Mouse (Mus musculus) CD4-positive, CD25-positive, alpha-beta regulatory T cell, adult 4 months (primary cell): Measurements from ENCODE around the gene Ccdc9. TPM values are rescaled to one million over a fixed set of nuclear protein-coding genes. Genes with fewer than 3 reads are reported as not detected.
"Not testable (repeated sequence)": the region's sequence is repeated elsewhere in the genome, so short reads cannot be mapped to it uniquely, and the experiment has no call there.

Experiments used
- ATAC-seq: one replicate; pipeline ENCODE4 v1.8.0; 2017
- polyA plus RNA-seq, 2 experiments: library from polyadenylated mRNA; unstranded; fragments of 100-300 nt; shearing (Covaris generic); gene quantifications; one replicate each; pipeline ENCODE4 v1.2.1; 2017

The Ccdc9 gene
- polyA plus RNA-seq, 2 experiments from 2014 or later, result 7.6 to 13.1 TPM

DNA sequence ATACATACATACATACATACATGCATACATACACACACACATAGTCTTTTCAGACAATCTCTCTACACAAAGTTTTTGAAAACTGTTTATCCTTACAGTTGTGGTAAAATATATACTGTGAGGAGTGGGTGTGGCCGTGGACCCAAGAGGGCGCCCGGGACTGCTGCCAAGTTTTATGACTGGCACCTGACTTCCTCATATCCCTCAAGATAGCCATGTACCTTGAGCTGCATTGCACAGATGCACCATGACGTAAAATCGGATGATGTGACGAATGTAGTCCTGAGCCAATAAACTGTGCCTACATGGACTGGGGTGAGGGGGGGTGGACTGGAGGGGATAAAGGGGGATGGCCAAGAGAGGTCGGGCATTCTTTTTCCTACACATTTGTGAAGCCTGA is 20.0 kb downstream of the Ccdc9 start:
- not testable (repeated sequence) for ATAC-seq

DNA sequence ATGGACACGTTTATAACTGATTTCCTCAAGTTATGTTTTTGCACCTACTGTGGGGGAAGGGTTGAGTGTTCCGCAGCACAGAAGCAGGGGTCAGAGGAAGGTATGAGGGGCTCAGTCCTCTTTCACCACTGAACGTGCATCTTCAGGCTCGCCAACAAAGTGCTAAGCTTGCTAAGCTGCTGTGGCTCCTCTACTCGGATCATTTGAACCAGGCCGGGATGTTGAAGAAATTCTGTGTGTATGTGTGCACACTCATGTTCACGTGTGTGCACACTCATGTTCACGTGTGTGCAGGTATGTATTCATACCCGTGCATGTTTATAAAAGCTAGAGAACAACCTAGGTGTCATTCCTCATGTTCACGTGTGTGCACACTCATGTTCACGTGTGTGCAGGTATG is 20.7 kb downstream of the Ccdc9 start:
- ATAC-seq, result no peak

DNA sequence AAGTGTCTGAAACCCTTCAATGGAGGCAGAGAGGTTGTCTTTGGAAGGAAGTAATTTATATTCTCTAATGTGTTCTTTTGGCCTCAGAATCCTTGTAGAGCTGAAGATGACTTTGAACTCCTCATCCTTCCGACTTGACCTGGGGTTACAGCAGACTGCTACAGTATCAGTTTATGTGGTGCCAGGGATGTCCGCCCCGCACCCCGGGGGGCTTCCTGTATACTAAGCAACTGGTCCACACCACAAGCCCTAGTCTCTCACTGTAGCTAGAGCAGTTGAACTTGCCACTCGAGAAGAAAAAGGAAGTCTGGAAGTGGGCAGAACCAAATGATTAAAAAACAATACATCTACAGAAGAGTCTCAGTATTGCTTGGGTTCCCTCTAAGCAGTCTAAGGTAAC is 22.8 kb downstream of the Ccdc9 start:
- ATAC-seq, result no peak

DNA sequence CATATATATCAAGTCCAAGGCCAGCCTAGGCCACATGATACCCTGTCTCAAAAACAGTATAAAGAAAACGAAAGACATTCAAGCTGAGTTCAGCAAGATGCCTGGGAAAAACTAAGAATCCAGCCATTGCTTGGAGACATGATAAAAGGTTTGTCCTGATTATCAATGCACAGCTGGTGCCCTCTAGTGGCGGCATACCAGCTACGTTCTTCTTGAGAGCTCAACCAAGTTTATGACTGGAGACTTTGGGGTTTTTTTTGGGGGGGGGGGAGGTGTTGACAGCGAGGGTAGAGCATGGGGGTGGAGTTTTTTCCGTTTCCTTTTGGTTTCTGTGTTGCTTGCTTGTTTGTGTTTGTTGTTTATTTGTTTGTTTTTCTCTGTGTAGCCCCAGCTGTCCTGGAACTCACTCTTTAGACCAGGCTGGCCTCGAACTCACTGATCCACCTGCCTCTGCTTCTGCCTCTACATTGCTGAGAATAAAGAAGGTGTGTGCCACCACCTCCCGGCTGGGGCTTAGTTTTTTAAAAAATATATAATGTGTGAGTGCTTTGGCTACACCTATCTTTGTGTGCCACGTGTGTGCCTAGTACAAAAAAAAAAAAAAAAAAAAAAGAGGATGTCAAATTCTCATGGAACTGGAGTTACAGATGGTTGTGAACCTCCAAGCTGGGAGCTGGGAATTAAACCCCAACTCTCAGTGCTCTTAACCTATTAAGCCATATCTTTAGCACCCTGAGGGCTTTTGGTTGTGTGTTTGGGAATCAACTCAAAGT is 23.4 kb downstream of the Ccdc9 start:
- peak; percentile 81 for ATAC-seq

DNA sequence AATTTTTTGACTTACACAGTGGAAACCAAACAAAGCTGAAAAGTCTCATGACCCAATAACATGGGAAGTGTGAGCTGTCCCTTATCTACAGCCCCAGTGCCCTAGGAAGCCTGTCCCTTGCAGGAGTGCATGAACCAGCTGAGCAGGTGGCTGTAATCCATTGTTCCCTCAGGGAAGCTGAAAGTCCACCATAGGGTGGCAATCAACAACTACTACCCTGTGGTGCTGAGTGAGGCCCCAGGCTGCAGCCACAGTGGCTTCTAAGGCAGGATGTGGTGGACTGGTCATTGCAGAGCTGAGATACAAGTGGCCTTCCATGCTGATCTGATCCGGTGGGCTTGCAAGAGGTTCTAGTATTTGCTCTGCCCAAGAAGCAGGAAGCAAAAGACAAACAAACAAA is 25.5 kb downstream of the Ccdc9 start:
- ATAC-seq, result no peak

DNA sequence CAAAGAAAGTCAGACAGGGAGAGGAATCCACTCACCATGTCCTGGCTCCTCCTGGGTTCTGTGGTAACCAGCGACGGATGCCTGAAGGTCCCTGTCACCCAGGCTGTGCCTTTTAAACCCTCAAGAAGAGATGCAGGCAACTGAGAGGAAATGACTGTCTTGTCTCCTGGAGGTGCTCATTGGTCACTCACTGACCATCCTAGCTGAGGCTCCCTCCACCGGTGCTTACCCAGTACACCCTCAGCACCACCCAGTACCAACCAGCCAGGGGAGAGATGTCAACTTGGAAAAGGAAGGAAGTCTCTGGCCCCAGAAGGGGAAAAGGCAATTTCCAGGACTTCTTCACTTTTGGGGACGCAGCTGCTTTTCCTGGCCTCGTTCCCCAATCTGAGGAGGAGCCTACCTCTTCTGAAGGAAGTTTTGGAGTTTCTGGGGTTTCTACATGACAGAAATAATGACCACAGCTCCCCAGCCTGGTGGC is 27.4 kb downstream of the Ccdc9 start, which contains the start of gene C5ar1:
Gene C5ar1 (minus strand): TSS at position 431 of the 481 bp plus-strand sequence.
- no peak for ATAC-seq

DNA sequence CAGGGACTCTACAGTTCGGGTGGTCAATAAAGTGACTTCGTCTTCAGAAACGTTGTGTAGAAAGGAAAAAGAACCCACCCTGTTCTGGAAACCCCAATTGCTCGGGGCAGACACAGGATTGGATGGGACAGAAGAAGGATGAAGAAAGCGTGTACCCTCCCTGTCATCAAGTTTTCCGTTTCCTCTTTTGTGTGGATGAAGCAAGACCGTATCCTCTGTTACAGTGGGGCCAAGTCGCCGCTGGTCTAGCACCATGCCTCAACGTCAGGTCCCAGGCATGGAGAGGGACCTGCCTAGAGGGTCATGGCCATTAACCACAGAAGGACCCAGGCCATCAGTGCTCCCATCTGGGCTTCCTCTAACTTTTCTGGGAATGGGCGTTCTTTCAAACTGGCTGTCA is 28.8 kb downstream of the Ccdc9 start:
- ATAC-seq, result no peak

DNA sequence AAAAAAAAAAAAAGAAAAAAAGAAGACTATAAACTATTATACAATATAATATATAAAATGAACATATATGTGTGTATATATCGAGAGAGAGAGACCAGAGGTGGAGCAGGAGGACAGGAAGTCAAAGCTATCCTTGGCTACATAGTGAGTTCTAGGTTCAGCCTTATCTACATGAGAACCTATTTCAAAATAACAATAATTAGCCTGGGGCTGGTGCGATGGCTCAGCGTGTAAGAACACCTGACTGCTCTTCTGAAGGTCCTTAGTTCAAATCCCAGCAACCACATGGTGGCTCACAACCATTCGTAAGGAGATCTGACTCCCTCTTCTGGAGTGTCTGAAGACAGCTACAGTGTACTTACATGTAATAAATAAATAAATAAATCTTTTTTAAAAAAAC is 30.6 kb downstream of the Ccdc9 start:
- ATAC-seq, result not testable (repeated sequence)

DNA sequence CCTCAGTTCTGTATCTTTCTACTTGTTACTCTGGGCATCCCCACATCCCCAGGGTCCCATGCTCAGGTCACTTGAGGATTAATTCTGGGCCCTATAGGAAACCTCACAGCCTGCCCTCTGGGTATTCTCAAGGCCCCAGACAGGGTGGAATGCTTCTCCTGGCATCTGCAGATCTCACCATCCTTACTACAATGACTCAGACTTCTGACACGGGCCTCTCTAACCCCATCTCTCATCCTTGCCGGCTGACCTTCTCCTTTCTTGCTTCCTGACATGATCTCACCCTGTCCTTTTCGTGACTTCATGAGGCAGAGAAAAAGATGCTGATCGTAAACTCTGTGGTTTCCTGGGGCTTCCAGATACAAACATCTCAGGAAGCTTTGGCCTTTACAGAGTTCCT is 32.4 kb downstream of the Ccdc9 start:
- ATAC-seq, result no peak

DNA sequence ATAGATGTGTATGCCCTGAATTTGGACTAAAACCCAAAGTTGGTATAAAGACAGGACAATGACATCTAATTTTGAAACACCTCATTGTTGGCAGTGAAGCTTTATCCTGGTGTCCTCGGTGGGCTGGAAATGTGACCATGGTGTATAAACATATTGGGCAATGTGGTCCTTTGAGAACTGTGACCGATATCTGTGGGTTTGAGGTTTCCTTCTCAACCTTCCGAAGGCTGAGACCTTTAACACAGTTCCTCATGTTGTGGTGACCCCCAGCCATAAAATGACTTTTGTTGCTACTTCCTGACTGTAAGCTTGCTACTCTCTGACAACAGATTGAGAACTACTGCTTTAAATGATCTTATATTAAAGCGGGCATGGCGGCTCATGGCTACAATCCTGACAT is 35.9 kb downstream of the Ccdc9 start:
- ATAC-seq, result no peak

DNA sequence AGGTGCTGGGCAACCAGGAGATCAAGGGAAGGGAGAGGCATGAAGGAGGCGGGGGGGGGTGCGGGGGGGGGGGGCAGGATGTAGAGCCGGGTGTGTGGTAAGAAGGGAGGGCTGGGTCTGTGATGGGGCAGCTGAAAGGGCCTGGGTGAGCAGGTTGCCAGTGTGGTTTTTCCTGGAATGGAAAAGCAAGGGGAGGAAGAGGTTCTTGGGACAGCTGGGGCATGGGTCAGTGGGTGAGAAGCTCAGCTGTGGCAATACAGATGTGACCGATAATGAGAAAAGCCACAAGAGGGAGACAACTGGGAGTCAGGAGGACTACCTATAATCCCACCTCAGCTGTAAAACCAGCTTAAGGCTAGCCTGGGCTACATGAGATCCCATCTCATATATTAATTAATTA is 40.6 kb downstream of the Ccdc9 start:
- no peak for ATAC-seq

DNA sequence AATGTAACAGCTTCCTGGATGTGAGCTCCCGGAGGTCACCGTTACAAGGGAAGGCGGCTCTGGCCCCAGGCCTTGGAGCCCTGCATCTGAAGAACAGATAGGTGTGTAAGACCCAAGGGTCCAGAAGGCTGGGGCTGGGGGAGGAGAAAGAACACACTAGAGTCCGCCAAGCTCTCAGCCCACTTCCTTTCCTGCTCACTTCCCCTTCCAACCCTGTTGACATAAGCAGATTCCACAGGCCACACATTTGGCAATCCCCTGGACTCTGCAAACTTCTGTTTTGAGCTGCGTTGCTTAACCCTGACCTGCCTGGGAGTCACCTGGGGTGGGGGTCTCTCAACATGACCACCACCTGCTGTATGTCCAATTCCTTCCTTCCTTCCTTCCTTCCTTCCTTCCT is 42.5 kb downstream of the Ccdc9 start, which contains the start of gene C5ar2:
Gene C5ar2 (minus strand): TSS at position 88 of the 400 bp plus-strand sequence.
- ATAC-seq, result no peak

DNA sequence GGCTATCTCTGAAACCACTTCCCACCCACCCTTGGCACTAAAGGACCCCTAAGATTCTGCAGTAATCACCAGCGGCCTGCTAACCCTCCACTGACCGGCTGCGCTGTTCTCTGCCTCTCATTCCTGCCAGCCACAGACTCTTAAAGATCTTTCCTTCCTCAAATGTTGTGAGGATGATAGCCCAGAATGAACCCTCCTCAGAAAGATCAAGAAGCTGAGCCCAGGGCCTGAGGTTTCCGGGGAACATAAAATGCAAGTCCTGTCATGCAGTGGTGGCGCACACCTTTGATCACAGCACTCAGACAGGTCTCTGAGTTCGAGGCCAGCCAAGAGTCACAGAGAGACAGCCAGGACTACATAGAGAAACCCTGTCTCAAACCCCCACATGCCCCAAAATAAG is 44.4 kb downstream of the Ccdc9 start:
- no peak for ATAC-seq

DNA sequence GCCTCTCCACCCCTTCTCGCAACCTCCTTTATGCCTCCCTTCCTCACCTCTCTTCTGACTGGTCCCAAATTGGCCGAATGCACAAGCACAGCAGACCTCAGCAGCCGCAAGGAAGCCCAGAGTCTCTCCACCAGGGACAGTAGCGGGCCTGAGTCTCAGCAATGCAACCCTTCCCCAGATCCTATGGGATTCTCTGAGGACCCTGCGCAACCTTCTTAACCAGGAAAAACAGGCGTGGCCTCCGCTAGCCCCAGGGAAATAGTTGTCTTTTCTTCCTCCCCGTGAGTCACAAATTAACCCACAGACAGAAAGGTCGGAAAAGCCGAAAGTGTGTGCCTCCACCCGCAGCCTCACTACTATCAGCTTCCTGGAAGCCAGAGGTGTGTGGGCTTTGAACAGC is 44.8 kb downstream of the Ccdc9 start:
- no peak for ATAC-seq

DNA sequence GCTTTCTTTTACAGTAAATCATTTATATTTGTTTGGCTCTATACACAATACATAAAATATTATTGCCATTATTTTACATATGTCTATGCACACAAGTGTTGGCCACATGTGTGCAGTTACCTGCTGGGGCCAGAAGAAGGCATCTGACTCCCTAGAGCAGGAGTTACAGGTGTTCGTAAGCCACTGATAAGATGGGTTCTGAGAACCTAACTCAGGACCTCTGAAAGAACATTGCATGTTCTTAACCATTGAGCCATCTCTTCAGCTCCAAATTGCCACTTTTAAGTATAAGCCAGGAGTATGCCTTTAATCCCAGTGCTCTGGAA is 45.7 kb downstream of the Ccdc9 start:
- no peak for ATAC-seq

DNA sequence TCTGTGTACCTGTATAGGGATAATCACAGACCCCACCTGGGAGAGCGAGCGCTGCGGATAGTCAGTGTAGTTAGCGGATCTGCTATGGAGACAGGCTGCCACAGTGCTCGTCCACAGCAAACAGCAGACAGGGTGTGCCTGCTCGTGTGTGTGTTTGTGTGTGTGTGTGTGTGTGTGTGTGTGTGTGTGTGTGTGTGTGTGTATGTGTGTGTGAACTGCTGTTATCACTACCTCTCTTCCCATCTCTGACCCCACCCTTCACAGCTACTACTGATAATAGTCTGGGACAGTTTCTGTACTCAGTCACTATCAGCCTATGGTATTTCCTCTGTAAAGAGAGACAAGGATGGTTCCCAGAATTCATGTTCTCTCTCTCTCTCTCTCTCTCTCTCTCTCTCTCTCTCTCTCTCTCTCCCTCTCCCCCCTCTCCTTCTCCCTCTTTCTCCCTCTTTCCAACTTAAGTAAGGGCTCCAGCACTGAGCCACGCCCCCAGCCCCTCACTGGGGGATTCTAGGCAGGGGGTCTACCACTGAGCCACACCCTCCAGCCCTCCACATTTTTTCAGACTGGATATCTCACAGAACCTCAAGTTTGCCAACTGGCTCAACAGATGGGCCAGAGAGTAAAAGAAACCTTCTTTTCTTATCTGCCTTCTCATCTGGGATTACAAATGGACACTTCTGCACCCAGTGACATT is 46.2 kb downstream of the Ccdc9 start:
- no peak for ATAC-seq

DNA sequence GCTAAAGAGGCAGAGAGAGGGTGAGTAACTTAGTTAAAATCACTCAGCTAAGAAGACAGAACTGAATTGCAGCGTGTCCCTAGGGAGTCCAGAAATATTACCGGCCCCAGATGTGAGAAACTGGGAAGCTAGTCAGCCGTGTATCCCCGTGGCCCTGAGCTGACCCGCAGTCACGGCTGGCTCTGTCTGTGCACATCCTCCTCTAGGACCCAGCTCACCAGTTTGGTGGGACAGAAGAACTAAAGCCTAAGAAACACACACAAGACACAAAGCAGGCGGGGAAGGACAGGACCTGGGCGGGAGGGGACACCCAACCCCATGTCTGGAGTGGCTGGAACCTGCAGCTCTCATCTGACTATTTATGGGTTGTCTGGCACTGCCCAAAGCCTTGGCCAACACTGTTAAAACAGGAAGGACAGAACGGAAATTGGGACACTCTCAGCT is 47.0 kb downstream of the Ccdc9 start:
- no peak for ATAC-seq

DNA sequence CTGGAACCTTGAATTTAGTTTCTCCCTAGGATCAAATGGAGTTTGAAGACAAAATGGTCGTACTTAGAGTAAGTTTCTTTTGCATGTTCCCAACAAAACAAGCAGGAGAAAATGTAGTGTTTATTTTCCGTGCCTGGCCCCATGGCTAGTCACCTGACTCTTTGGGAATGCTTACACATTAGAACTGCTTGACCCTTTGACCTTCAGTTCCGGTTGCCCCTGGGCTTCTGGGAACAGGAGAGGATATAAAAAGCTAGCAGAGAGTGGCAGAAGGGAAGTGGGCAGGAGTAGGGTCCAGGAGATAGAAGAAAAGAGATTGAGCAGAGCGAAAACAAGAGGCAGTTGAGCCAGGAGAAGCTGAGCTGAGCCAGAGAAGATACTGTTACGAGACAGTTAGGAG is 56.7 kb downstream of the Ccdc9 start:
- no peak for ATAC-seq

Other genes with a start within 250 kb of the Ccdc9 start
- 1 to 10 TPM; 3.6 to 3.9 TPM for gene Bicra, start 238.9 kb downstream of the Ccdc9 start, polyA plus RNA-seq
- not detected for gene Zfp541, start 225.0 kb downstream of the Ccdc9 start, polyA plus RNA-seq
- 100 to 1,000 TPM; 198 to 297 TPM for gene Napa, start 188.3 kb downstream of the Ccdc9 start, polyA plus RNA-seq
- gene Kptn, start 166.9 kb downstream of the Ccdc9 start, polyA plus RNA-seq, result 10 to 100 TPM; 22.0 to 32.9 TPM
- gene Slc8a2, start 157.0 kb downstream of the Ccdc9 start, polyA plus RNA-seq, result not detected
- gene Meis3, start 111.7 kb downstream of the Ccdc9 start, polyA plus RNA-seq, result 10 to 100 TPM; 23.0 to 26.2 TPM
- gene Dhx34, start 64.8 kb downstream of the Ccdc9 start, polyA plus RNA-seq, result 10 to 100 TPM in 1 of 2 experiments, 1 to 10 TPM in 1; 9.3 to 13.7 TPM
- gene C5ar2, start 42.6 kb downstream of the Ccdc9 start, polyA plus RNA-seq, result under 1 TPM in 1 of 2 experiments, not detected in 1; 0.15 TPM
- not detected for gene C5ar1, start 27.3 kb downstream of the Ccdc9 start, polyA plus RNA-seq
- gene Inafm1, start 13.2 kb downstream of the Ccdc9 start, polyA plus RNA-seq, result 1 to 10 TPM; 1.0 to 2.3 TPM
- gene Bbc3, start 21.6 kb upstream of the Ccdc9 start, polyA plus RNA-seq, result 1 to 10 TPM in 1 of 2 experiments, not detected in 1; 1.2 TPM
- gene Sae1, start 101.0 kb upstream of the Ccdc9 start, polyA plus RNA-seq, result 10 to 100 TPM; 69.0 to 85.6 TPM
- 10 to 100 TPM; 13.5 to 18.0 TPM for gene Zc3h4, start 114.1 kb upstream of the Ccdc9 start, polyA plus RNA-seq
- 1 to 10 TPM; 2.5 to 4.9 TPM for gene Tmem160, start 166.0 kb upstream of the Ccdc9 start, polyA plus RNA-seq
- gene Npas1, start 190.9 kb upstream of the Ccdc9 start, polyA plus RNA-seq, result not detected